Mouse (Mus musculus) adrenal gland, adult 2 months (tissue): ENCODE results near the gene Armc2. TPM values are rescaled to one million over a fixed set of nuclear protein-coding genes. Genes with fewer than 3 reads are reported as not detected.

ENCODE experiments used
- DNase-seq: peaks from one replicate; pipeline ENCODE4 v3.0.0; 2021
- polyA plus RNA-seq: library from polyadenylated mRNA; depleted of rRNA; stranded (reverse); fragments of >200 nt; gene quantifications from 2 replicates; pipeline ENCODE4 v1.2.3, GENCODE M21; 2012
- total RNA-seq, 2 experiments: library from RNA; stranded (reverse); gene quantifications; 2 replicates each; pipeline ENCODE4 v1.2.3; 2021

The Armc2 gene
- total and polyA plus RNA-seq, 3 experiments, result 0.40 to 2.4 (median 2.0) TPM

DNA sequence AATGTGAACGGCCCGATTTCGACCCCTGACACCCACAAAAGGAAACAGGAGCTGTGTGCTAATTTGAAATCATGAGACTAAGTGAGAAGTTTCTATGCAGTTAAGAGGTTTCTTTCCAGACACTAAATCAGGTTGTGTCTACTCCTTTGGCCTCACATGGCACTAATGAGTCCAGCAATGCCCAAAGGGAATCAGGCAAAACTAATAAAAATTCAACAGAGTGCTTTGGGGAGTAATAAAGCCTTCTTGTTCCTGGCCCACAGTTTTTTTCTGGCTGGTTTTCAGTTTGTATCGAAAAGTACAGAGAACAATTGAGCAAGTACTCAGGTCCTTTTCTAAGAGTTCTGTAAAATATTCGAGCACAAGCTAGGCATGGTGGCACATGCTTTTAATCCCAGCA is 4.2 kb downstream of the Armc2 start:
- no peak for DNase-seq

DNA sequence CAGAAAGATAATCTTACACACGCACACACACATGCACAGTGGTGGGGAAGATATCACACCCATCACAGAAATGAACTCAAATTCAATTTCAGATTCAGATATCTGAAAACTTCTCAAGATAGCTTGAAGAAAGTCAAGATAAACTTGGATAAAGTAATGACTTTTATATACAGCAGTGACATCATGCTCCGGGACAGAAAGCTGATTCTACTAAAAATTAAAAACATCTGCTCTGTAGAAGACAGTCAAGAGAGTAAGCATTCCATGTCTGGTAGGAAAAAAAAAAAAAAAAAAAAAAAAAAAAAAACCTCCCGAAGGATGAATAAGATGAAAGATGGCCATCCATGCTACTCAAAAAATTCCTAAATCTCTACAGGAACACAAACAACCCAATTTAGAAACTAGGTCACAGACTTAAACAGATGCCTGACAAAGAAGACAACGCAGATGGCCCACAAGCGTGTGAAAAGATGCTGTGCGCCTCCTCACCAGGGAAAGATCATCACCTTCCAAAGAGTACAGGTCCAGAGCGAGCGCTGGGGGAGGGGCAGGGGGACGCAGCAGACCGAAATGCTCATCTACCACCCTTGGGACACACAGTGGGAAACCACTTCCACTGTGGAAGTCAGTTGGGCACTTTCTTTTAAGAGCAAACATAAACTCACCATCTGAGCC is 7.3 kb downstream of the Armc2 start:
- no peak for DNase-seq

GRCm38 (mm10) chr10:42005259-42005658 is 13.0 kb downstream of the Armc2 start:
- no peak for DNase-seq

DNA sequence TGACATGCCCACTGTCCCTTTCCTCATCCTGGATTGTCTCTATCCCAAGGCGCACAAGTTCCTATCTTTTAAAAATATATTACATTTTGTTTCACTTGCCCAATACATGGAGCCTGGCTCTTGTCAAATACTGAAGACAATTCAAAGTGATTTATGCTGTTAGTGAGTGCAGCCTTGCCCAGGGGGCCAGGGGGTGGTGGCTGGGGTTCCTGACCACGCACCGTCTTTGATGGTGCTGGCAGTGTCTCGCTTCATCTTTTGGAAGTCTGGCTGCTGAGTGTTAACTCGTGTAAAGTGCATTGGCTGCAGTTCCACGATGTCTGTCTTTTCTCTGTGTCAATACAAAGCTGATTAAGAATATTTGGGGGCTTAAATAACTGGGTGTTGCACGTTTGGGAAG is 13.6 kb downstream of the Armc2 start:
- no peak for DNase-seq

DNA sequence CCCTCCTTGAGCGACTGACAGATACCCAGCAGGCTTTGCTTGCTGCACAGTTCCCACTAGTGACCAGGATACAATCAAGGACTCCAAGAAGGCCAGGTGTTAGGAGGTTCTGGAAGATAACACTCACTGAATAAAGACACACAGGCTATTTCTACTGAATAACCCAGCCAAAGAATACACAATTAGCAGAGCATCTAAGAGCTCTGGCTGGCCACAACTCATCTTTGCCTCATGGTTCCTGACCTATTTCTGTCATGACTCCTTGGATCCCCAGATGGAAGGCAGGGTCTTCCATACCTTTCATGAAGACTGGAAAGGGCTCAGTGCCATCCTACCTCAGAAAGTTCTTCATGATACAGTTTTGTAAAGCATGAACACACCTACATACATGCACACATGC is 14.2 kb downstream of the Armc2 start:
- no peak for DNase-seq

- no peak for DNase-seq
Measured at GRCm38 (mm10) chr10:42003576-42003975, 14.7 kb downstream of the Armc2 start.

DNA sequence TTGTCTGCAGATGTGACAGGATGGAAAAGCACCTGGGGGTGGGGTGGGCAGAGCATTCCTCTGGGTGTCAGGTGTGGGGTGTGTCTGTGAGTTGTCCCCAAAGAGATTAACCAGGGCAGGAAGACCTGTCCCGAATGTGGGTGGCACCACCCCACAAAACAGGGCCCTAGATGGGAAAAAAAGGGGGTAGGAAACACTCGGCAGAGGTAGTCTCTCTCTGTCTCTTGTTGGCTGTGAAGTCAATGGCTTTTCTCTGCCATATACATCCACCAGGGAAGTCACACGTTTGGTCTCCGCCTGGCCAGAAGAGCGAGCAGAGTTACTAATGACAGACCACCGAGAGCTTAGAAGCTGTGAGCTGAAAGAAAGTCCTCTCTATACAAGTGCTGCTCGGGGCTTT is 15.8 kb downstream of the Armc2 start:
- DNase-seq, result no peak

- peak; percentile 60 for DNase-seq
Measured at GRCm38 (mm10) chr10:42001260-42001659, 17.0 kb downstream of the Armc2 start.

DNA sequence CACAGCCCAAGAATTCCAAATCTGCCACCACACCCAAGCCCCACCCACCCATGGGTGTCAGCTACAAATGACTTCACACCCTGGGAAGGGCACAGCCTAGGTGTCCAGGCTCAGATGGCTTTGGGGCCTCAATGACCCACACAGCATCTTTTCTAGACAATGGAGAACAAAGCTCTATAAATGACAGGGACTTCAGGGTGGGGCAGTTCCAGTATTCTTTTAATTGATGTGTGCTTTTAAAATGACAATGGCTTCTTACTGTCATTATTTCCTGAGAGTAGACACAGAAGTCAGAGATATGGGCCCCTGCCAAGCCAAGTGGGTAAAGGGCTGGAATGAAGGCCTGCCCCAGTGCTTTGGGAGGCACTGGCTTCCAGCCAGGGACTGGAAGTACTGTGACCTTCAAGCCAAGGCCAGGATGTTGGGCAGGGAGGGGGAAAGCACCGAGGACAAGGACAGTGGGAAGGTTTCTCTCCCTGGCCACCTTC is 20.5 kb downstream of the Armc2 start:
- peak; percentile 93 for DNase-seq

DNA sequence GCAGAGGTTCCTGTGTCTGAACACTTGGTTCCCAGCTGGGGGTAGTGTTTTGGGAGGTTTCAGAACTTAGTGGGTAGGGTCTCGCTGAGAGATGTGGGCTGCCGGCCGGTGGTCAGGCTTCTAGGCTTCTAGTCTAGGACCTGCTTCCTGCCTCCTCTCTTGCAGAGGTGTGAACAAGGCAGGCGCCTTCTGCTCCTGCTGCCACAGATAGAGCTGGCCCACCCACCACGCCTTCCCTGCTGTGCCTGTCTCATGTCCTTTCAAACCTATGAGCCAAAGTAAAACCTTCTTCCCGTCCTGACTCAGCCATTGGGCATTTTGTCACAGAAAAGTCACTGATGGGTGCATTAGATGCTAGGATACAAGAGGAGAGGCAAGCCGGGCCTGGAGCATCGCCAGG is 22.1 kb downstream of the Armc2 start:
- DNase-seq, result no peak

- peak; percentile 67 for DNase-seq
Measured at GRCm38 (mm10) chr10:41995051-41995450, 23.2 kb downstream of the Armc2 start.

DNA sequence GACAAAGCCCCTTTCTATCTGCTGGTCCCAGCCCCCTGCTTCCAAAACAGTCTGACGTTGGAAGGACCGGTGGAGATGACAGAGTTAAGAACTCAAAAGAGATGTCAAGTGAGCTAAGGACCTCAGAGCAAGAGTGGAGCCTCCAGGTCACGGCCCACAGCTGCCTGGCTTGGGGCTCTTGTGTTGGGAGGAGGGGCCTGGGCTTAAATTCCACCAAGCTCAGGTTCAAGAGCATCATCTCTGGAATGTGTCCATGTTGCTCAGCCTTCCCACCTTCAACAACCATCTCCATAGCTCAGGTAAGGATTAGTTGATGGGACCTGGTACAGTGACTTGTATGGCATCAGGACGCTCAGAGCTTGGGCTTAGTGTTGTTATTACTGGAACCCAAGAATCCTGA is 23.7 kb downstream of the Armc2 start:
- DNase-seq, result no peak

GRCm38 (mm10) chr10:41992059-41992440 is 26.2 kb downstream of the Armc2 start:
- DNase-seq, result no peak

DNA sequence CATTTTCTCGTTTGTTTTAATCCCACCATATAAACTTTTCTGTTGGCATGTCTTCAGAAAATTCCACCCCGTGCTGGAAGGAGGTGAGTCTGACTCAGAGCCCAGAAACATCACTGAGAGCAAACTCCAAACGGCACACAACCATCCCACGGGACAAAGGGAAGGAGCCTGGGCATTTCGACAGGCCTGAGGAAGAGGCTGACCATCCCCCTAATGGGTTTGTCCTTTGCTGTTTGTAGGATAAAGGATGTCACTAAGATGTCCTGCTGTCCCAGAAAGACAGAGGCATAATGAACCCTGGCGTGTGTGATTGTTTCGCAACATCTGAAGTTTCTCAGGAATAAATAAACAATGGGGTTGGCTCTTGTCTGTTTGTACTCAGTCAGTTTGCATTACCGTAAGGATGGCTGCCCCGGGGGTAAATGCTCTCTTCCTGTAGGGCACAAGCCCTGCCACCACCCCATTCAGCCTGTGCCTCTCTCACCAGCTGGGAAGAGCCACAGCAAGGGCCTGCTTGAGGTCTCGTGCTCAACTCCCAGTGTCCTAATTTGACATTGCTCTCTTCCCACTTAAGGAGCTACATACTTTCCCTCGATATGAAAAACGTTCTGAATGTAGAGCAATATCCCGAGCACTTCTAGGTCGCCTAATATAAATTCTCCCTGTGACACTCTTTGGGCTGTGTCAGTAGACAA is 26.7 kb downstream of the Armc2 start:
- DNase-seq, result no peak

GRCm38 (mm10) chr10:41990896-41991295 is 27.3 kb downstream of the Armc2 start:
- no peak for DNase-seq

DNA sequence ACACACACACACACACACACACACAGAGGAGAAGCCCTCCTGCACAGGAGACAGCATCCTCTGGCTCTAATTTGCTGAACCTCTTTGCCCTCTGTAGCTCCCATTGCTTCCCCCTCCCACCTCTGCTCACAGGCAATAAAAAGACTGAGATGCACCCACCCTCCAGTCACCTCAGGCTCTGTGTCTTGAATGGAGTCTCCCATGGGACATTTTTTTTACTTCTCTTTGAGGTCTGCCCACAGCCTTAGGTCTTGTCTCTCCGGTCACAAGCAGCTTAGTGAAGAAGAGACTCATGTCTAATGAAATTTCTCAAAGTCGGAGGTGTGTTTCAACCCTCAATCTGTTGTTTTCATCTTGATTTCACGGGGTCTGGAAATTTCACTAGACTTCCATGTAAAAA is 29.3 kb downstream of the Armc2 start:
- DNase-seq, result no peak

DNA sequence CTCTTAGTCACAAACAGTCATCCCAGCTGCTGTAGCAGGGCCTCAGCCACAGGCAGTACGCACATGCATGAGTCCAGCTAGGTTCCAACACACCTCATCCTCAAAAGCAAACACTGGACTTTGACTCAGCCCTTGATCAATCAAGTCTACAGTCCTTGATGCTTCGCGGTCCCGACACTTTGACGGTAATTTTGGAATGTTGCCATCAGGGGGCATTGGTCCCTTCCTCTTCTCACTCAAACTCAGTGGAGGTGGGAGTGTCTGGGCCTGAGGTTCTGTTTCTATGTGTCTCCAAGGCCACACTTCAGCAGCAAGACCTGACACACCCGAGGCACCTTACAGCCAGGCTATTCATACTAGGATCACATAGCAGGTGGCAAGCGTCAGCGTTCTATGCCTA is 32.1 kb downstream of the Armc2 start:
- DNase-seq, result no peak

GRCm38 (mm10) chr10:41984221-41984620 is 34.0 kb downstream of the Armc2 start:
- DNase-seq, result no peak

DNA sequence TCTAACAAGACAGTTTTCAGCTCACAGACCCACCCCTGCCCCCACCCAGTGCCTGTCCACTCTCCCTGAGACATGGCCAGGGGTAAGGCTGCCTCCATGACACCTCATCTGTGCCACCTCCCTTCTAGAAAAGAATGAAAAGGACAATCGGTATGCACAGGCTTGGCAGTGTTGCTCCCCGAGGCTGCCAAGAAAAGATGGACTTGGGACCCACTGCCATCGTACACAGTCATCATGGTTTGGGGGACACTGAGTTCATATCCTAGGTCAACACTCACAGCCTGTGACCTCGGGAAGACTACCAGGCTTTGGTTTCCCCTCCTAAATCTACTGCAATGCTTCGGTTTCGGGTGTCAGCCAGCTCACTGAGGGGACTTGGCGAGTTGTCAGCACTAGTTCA is 35.4 kb downstream of the Armc2 start:
- DNase-seq, result no peak

DNA sequence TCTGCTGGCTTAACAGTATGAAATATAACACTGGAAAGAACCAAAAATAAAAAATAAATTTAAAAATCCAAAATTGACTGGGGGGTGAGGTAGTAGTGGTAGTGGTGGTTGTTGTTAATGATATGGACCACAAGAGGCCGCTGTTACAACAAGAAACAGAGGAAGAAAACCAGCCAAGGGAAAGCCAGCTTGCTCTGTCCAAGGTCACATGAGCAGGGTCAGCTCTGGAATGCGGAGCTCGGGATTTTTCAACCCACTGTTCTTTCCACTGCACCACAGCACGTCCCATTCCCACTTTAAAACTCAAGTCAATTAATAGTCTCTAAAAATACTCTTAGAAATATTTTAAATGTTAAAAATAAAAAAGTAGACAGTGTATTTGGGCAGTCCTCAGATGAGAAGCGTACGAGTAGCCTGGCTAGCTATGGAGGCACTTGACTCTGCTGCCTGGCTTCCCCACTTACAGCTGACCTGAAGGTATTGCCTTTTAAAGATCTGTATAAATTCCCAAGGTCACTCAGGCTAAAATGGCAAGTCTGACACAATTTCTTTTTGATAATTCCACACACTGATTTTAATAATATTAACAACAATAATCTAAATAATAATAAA is 37.4 kb downstream of the Armc2 start:
- DNase-seq, result peak; percentile 73

- DNase-seq, result no peak
Measured at GRCm38 (mm10) chr10:41978403-41979234, 39.6 kb downstream of the Armc2 start.

DNA sequence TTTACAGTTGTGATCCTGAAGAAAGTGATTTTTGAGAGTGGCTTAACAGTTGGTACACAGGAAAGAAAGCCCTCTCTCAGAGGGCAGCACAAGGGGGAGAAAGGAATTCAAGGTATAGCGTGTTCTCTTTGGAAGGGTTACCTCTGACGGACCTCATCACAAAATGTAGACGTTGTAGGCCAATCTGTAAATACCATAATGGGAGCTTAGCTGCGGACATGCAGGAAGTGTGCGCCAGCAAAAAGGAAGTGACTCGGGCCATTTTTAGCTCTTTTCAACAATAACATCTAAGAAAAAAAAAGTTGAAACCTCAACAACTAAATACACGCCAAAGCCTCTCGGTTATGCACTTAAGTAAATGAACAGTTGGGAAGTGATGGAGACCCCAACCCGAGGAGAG is 45.6 kb downstream of the Armc2 start:
- no peak for DNase-seq
